Mouse (Mus musculus): ENCODE measurements around the gene Col9a2.
A peak's percentile ranks its signal among the peaks of the same experiment; 100 is the strongest.

DNA sequence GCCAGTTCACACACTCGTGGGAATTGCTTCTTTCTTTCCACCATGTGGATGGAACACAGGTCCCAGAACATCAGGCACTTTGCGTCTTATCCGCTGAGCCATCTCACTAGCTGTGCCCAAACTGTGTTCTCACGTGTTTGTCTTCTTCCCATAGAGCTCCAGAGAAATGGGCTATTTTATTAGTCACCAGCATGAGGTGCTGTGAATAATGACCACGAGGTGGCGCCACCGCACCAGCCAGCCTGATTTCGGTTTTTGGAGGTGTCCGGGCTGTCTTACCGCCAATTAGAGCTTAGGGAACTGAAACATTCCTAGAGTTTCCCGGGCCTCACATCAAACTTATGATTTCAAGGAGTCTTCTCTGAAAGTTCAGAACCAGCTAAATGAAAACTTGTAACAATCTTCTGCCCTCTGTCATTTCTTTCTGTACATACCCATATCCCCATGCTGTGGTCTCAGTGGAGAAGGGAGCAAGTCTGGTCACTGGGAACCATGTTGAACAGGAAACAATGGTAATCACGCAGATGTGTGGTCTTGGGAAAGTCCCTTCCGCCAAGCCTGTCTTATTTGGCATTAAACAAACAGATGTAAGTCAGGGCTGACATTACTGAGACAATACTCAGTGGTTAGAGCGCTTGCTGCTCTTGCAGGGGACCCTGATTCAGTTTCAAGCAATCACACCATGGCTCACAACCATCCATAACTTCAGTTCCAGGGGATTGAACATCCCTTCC lies 10.4 kb upstream of the Col9a2 start:
- TF ChIP-seq POLR2A (IDR thresholded peaks at IDR 0.05; ENCODE audit: borderline replicate concordance, low read depth, low read length) (no peak), CTCF (IDR thresholded peaks at IDR 0.05; ENCODE audit: low read depth, low read length) (peak; percentile 74)
